In the genomic region with DNA sequence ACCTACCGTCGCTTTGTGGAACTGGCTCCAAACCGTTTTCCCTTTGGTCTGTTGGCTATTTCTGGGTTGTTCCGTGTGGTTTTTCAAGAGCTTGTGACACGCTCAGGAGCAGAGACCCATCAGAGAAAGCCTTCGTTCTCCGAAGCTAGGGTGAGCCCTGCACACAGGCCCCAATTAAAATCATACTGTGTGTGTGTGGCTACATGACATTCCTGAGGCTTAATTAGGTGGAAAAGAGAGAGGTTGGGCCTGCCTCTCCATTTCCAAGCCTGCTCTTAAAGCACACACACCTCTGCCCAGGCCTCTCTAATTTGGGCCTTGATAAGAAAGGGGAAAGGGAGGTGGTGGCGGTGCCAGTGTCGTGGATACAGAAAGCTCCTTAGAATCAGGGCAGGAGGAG, we compare ENCODE assay signal across 14 mouse cellular contexts.
DNase-seq lines count a peak whose midpoint lies in the region; ATAC-seq lines count a peak whose summit lies in the region.
"Had no signal": no experiment of that assay in that cellular context is flagged by ENCODE, and none has a peak within 500 bp of the region (broad histone marks: within the 10 kb centered on the region; RNA-seq: fewer than 3 reads in every experiment).

No protein-coding gene starts in this region.

- no peak overlapping the region for H3K4me3 ChIP-seq in embryonic facial prominence, embryonic 15.5 days (replicated peaks)
- H3K4me3 ChIP-seq in limb, embryonic 10.5 days: no peak overlapping the region
- H3K4me3 ChIP-seq: heart, adult 2 months; liver, embryonic 12.5 days; myocyte had no signal

- peak; percentile 39; the same call in 1 of the 2 replicates for ATAC-seq in embryonic facial prominence, embryonic 15.5 days (ENCODE audit: insufficient number of reproducible peaks, low FRiP score, low TSS enrichment, low read depth)
- ATAC-seq: liver, embryonic 12.5 days had no signal

- H3K4me2 ChIP-seq in embryonic facial prominence, embryonic 15.5 days (replicated peaks): no peak overlapping the region
- H3K4me2 ChIP-seq: liver, embryonic 12.5 days had no signal

- H3K27ac ChIP-seq in embryonic facial prominence, embryonic 15.5 days (replicated peaks): no peak overlapping the region
- peak overlapping the region; percentile 36 for H3K27ac ChIP-seq in limb, embryonic 10.5 days
- H3K27ac ChIP-seq: heart, adult 2 months; liver, embryonic 12.5 days had no signal

- no peaks in the 10 kb centered on the region for H3K9me3 ChIP-seq in embryonic facial prominence, embryonic 15.5 days (replicated peaks)
- H3K9me3 ChIP-seq in limb, embryonic 10.5 days (replicated peaks): no peaks in the 10 kb centered on the region
- H3K9me3 ChIP-seq: liver, embryonic 12.5 days had no signal

- WGBS in embryonic facial prominence, embryonic 15.5 days: 49% methylated on average over 9 of the region's 9 CpGs
- 81% methylated on average over 9 of the region's 9 CpGs for WGBS in limb, embryonic 10.5 days

- peak; percentile 87 for DNase-seq in Muller cell, postnatal 12 days (ENCODE audit: inconsistent ontology term)
- DNase-seq in kidney, adult 8-10 months: peak; percentile 26 to 65
- no peak for DNase-seq in limb, embryonic 10.5 days (ENCODE audit: low spot score)
- no peak for DNase-seq in natural killer cell, adult 2 months (ENCODE audit: low spot score in 2 of 2)
- no peak for DNase-seq in layer of hippocampus, adult 8-10 months (ENCODE audit: low spot score in 2 of 2)
- DNase-seq in spleen, postnatal 36 days (ENCODE audit: low spot score in 2 of 2): no peak
- no peak for DNase-seq in left cerebral cortex, postnatal 14 days (ENCODE audit: low spot score in 2 of 2)
- DNase-seq: cerebellum, adult 8-10 months; heart, adult 2 months; heart, postnatal 10 days; lung, postnatal 10 days had no signal

- H3K9ac ChIP-seq in embryonic facial prominence, embryonic 15.5 days: no peak overlapping the region
- H3K9ac ChIP-seq: liver, embryonic 12.5 days had no signal

- no peaks in the 10 kb centered on the region for H3K36me3 ChIP-seq in embryonic facial prominence, embryonic 15.5 days
- H3K36me3 ChIP-seq in limb, embryonic 10.5 days: no peaks in the 10 kb centered on the region
- H3K36me3 ChIP-seq: liver, embryonic 12.5 days had no signal

- peaks cover 11% of the 10 kb centered on the region for H3K4me1 ChIP-seq in embryonic facial prominence, embryonic 15.5 days
- H3K4me1 ChIP-seq in limb, embryonic 10.5 days: peaks cover 10% of the 10 kb centered on the region
- H3K4me1 ChIP-seq: liver, embryonic 12.5 days had no signal

- 0 out of 2 replicates have a peak, but pooled peaks cover 4% of the 10 kb centered on the region for H3K27me3 ChIP-seq in embryonic facial prominence, embryonic 15.5 days
- H3K27me3 ChIP-seq in limb, embryonic 10.5 days (ENCODE audit: low read depth, poor library complexity, severe bottlenecking): no peaks in the 10 kb centered on the region

- intact Hi-C loops in left cerebral cortex, postnatal 14 days (cut with DNase I): no loop called here

Comparison
In these comparisons a context has a peak if more than half of its experiments do, and no peak if none do; other contexts are left out.
1. DNase-seq: peak in Muller cell, postnatal 12 days (single experiment) and kidney, adult 8-10 months (2 of 2); none in limb, embryonic 10.5 days (single experiment), natural killer cell, adult 2 months (0 of 2), layer of hippocampus, adult 8-10 months (0 of 2), spleen, postnatal 36 days (0 of 2) and left cerebral cortex, postnatal 14 days (0 of 2).